Mouse (Mus musculus) heart, postnatal 25 days (tissue): ENCODE measurements at regions not wholly inside any gene's neighbourhood (a gene's known extent, or its start where the extent isn't known, plus 50 kb on each side); places are given as distances from the start of the nearest gene placed in this dataset.

Source experiments
- DNase-seq: peaks from one replicate; pipeline ENCODE4 v3.0.0; 2022; ENCODE audit warnings: low spot score
- intact Hi-C: fragments of 180-260 bp; cut with DNase I; formaldehyde crosslinking; loops from one replicate; pipeline ENCODE4 v1.15.1; 2025

- DNase-seq: no peak
- intact Hi-C loops: no loop called here
These were observed 139.6 kb upstream of the Igf1 start for GRCm38 (mm10) chr10:87718491-87718890.

DNA sequence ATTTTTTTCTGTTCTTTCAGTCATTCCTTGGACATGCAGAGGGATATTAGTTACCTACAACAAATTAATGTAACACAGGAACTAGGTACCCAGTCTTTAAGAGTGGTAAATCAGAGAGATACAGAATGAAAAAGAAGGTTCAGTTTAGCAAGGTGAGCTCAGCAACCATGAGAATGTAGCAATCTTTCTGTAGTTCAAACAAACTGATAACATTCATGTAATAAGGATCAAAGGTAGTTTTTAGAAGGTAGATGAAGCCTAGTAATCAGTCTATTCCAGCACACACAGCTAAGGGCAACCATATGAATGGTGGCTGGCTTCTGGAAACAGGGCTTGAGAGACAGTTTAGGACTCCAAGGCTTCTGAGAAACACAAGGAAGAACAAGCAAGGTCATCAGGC, 138.1 kb upstream of the Igf1 start:
- no peak for DNase-seq
- intact Hi-C loops: no loop called here

DNA sequence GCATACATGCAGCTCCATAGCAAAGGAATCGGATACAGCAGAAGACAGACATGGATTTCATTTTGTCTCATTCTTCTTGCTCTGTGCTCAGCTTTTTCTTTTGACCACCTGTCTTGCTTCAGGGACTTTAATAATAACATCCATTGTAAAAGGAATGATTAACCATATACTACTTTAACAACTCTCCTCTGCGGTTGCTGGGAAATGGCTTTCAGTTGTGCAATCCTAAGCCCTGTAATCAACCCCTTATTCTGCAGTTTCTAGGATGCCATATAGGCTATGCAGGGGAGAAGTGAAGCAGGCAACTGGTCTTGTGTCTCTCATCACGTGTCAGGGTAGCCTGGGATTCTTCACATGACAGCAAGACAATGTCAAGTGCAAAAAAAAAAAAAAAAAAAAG, 135.8 kb upstream of the Igf1 start:
- intact Hi-C loops: no loop called here
- no peak for DNase-seq

- intact Hi-C loops: no loop called here
- DNase-seq: no peak
These were observed 125.4 kb upstream of the Igf1 start for GRCm38 (mm10) chr10:87732658-87733057.

GRCm38 (mm10) chr10:87733241-87733640, 124.8 kb upstream of the Igf1 start:
- no peak for DNase-seq
- intact Hi-C loops: no loop called here

DNA sequence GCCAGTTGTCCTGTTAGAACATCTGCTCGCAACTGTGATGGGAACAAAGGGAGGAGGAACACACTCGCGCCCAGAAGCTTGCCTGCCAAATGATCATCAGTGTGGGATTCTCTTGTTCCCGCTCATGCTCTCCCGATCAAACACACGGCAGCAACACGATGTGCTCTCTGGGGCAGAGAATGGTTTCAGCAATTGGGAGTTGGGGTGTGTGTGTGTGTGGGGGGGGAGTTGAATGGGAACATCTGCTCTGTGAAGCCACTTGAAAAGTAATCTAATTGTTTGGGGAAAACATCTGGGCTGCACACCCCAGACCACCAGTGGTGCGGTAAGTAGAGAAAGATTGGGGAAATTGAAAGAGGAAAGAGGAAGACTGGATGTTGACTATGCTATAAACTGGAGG, 117.7 kb upstream of the Igf1 start:
- intact Hi-C loops: no loop called here

GRCm38 (mm10) chr10:87742766-87743165, 115.3 kb upstream of the Igf1 start:
- intact Hi-C loops: no loop called here
- DNase-seq: no peak

More for the DNA sequence above, 117.7 kb upstream of the Igf1 start:
- peak; percentile 13 for DNase-seq

DNA sequence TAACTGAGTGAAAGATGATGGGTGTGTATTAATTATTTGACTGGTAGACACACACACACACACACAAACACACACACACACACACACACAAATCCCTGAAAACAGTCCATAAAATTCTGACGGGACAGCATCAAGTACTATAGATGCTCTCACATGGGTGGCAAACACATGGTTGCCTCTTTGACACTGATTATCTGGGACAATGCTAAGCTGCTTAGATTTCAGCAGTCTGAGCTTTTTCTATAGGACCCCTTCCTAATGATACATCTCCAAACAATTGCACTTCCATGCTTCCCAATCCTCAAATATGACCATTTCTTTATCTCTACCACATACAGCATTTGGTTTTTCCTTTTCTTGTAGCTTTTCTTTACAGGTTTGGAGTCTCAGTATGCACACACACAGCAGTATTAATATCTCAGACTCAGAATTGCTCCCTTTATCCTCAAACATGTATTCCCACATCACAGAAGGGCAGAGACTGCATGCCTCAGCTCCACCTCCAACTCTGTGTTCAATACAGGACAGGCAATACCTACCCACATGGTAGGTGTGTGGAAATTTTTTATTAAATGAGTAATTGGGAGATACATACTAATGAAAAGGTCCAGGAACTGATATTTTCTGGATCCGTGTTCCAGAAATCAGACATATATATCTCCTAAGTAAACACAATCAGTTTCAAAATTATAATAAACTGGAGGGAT, 110.1 kb upstream of the Igf1 start:
- no peak for DNase-seq

DNA sequence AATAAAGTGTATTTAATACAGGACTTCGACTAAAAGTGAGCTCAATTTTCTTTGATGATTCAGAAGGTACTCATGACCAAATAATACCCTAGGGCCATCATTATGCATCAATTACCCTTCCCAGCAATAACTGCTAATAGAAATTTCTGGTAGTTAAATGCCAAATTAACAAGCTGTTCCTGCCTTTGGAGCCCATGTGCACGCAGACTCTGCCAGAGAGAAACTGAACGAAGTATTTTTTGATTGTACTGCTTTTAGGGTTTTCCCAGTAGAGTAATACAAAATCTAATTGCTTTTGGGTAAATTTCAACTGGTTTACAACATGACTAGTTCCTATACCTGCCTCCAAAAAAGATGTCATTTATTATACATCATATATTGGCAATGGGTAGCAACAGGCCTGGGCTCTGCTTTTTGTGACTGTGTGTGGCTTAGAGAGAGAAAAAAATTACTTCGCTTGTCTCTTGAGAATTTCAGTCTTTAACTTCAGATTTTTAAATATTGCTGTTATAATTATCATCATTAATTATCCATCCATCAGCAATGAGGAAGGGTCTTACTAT, 109.4 kb upstream of the Igf1 start:
- intact Hi-C loops: no loop called here
- no peak for DNase-seq

More for the DNA sequence above, 110.1 kb upstream of the Igf1 start:
- intact Hi-C loops: no loop called here

GRCm38 (mm10) chr10:87750321-87750720, 107.7 kb upstream of the Igf1 start:
- no peak for DNase-seq
- intact Hi-C loops: no loop called here

- intact Hi-C loops: no loop called here
- DNase-seq: no peak
These were observed 107.1 kb upstream of the Igf1 start for GRCm38 (mm10) chr10:87750972-87751371.

- no peak for DNase-seq
- intact Hi-C loops: no loop called here
These were observed 105.9 kb upstream of the Igf1 start for GRCm38 (mm10) chr10:87752117-87752516.

- intact Hi-C loops: no loop called here
- DNase-seq: no peak
These were observed 104.6 kb upstream of the Igf1 start for GRCm38 (mm10) chr10:87753483-87753882.

- intact Hi-C loops: no loop called here
- DNase-seq: no peak
These were observed 96.5 kb upstream of the Igf1 start for GRCm38 (mm10) chr10:87761528-87762030.

GRCm38 (mm10) chr10:87787521-87787920, 70.5 kb upstream of the Igf1 start:
- peak; percentile 53 for DNase-seq
- intact Hi-C loops: no loop called here

DNA sequence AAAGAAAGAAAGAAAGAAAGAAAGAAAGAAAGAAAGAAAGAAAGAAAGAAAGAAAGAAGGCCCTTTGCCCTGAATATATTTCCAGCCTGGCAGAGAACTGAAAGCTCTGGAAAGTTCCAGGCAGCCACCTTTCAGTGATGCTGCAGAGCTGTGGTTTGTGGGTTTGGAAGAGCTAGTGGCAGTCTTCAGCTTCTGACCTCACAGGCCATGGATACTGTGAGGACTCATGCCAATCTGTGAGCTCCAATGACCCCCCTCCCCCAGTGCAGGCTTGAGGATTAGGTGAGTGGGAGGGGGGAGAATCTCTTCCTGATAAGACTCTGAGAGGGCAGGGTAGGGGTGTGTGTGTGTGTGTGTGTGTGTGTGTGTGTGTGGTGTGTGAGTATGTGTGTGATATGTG, 65.7 kb upstream of the Igf1 start:
- no peak for DNase-seq
- intact Hi-C loops: no loop called here

- no peak for DNase-seq
- intact Hi-C loops: no loop called here
These were observed 53.9 kb upstream of the Igf1 start for GRCm38 (mm10) chr10:87803936-87804791.

- DNase-seq: no peak
- intact Hi-C loops: no loop called here
These were observed 53.3 kb upstream of the Igf1 start for GRCm38 (mm10) chr10:87804792-87805082.
